In the genomic region with DNA sequence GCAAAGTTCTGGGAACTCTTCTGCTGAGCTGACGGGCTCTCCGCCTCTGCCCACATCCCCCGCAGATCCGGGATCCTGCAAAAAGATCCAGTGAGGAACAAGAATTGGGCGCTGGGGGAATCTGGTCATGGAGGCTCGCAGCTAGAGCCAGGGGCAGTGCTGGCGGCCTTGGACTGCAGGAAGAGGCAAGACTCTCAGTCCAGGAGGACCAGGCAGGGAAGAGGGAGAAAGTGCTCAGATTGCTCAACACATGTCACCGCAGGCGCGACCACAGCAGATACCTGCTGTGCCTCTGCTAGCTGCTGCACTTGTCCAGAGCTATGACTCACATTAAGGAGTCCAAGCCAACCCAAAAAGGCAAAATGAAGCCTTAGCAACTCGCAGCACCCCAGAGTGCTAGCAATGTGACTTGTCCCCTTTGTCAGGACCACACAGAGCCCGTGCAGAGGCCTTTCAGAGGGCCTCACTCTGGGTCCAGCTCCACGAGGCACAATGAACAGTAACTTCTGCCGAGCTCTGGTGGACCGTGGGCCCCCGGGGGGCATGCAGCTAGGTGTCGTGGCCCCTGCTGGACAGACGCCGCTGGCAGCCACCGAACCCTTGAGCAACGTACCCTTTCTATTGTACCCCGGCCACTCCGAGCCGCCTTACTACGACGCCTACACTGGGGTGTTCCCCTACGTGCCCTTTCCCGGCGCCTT, we compare ENCODE assay signal across 8 mouse cellular contexts. TPM values are rescaled to one million over a fixed set of nuclear protein-coding genes. Genes with fewer than 3 reads are reported as not detected.
DNase-seq lines count a peak whose midpoint lies in the region; ATAC-seq lines count a peak whose summit lies in the region.

A gene (plus strand): TSS at position 493 of the 701 bp plus-strand sequence.

- H3K4me2 ChIP-seq in forebrain, embryonic 13.5 days = peak within 1 kb of the TSS; percentile 70
- peak within 1 kb of the TSS; percentile 41 for H3K4me2 ChIP-seq in liver, embryonic 12.5 days
- H3K4me2 ChIP-seq in stomach, embryonic 14.5 days (replicated peaks; ENCODE audit: low read depth, low read length) = peak within 1 kb of the TSS; percentile 42

- H3K27ac ChIP-seq in forebrain, embryonic 13.5 days = no peak within 1 kb of the TSS
- no peak within 1 kb of the TSS for H3K27ac ChIP-seq in liver, embryonic 12.5 days
- no peak within 1 kb of the TSS for H3K27ac ChIP-seq in stomach, embryonic 14.5 days (ENCODE audit: low read length)

- no peaks in the 10 kb centered on the region for H3K9me3 ChIP-seq in forebrain, embryonic 13.5 days (replicated peaks)
- H3K9me3 ChIP-seq in liver, embryonic 12.5 days (replicated peaks) = no peaks in the 10 kb centered on the region
- H3K9me3 ChIP-seq in stomach, embryonic 14.5 days (ENCODE audit: control insufficient read depth, low read depth, low read length) = no peaks in the 10 kb centered on the region

- peaks cover 45% of the 10 kb centered on the region for H3K27me3 ChIP-seq in forebrain, embryonic 13.5 days
- H3K27me3 ChIP-seq in liver, embryonic 12.5 days (replicated peaks) = peaks cover 87% of the 10 kb centered on the region
- H3K27me3 ChIP-seq in stomach, embryonic 14.5 days (ENCODE audit: control insufficient read depth, insufficient read depth, low read length) = peaks cover 15% of the 10 kb centered on the region

- 16% methylated on average over 29 of the region's 29 CpGs for WGBS in forebrain, embryonic 13.5 days
- WGBS in liver, embryonic 12.5 days (ENCODE audit: insufficient replicate concordance) = 15% methylated on average over 29 of the region's 29 CpGs
- 23% methylated on average over 29 of the region's 29 CpGs for WGBS in stomach, embryonic 14.5 days

- H3K36me3 ChIP-seq in forebrain, embryonic 13.5 days (ENCODE audit: poor library complexity, severe bottlenecking) = no peaks in the 10 kb centered on the region
- H3K36me3 ChIP-seq in liver, embryonic 12.5 days = no peaks in the 10 kb centered on the region
- no peaks in the 10 kb centered on the region for H3K36me3 ChIP-seq in stomach, embryonic 14.5 days (ENCODE audit: control insufficient read depth, insufficient read depth, low read length)

- peak; percentile 62 for DNase-seq in right cerebral cortex, adult 18-20 months
- DNase-seq in right cerebral cortex, postnatal 36 days (ENCODE audit: low spot score in 2 of 2) = no peak
- no peak for DNase-seq in ovary, postnatal 36 days (ENCODE audit: low spot score)

- peak within 1 kb of the TSS; percentile 52 for H3K9ac ChIP-seq in forebrain, embryonic 13.5 days
- H3K9ac ChIP-seq in liver, embryonic 12.5 days = no peak within 1 kb of the TSS
- H3K9ac ChIP-seq in stomach, embryonic 14.5 days (replicated peaks; ENCODE audit: low read depth, low read length) = no peak within 1 kb of the TSS

- ATAC-seq in forebrain, embryonic 13.5 days = no peak
- ATAC-seq in liver, embryonic 12.5 days = no peak
- ATAC-seq in stomach, embryonic 14.5 days (ENCODE audit: insufficient number of reproducible peaks, insufficient read depth, low FRiP score, low read depth) = 0 out of 2 replicates have a peak, but pooled peaks have one; percentile 1
- ATAC-seq in erythroid progenitor cell, adult 5-6 weeks (replicated peaks; ENCODE audit: low FRiP score, poor library complexity, severe bottlenecking) = no peak
- no peak for ATAC-seq in monocyte, adult 5-6 weeks (replicated peaks; ENCODE audit: insufficient number of reproducible peaks, low FRiP score, low TSS enrichment, poor library complexity, severe bottlenecking)

- peak within 1 kb of the TSS; percentile 40 for H3K4me3 ChIP-seq in forebrain, embryonic 13.5 days
- 0 out of 2 replicates have a peak within 1 kb of the TSS, but pooled peaks have one; percentile 6 for H3K4me3 ChIP-seq in liver, embryonic 12.5 days
- peak within 1 kb of the TSS; percentile 29 for H3K4me3 ChIP-seq in stomach, embryonic 14.5 days (ENCODE audit: low read depth, low read length)

- peaks cover 13% of the 10 kb centered on the region for H3K4me1 ChIP-seq in forebrain, embryonic 13.5 days
- peaks cover 13% of the 10 kb centered on the region for H3K4me1 ChIP-seq in liver, embryonic 12.5 days
- H3K4me1 ChIP-seq in stomach, embryonic 14.5 days (ENCODE audit: control insufficient read depth, insufficient read depth, low read length) = peaks cover 12% of the 10 kb centered on the region; the same call in 1 of the 2 replicates

RNA-seq across cellular contexts. Expression of the gene that starts here (rescaled TPM):
- polyA plus RNA-seq in forebrain, embryonic 13.5 days (2015; fragmentation: Nextera tagmentation; extraction: Ambion mirVana) = not detected in 2 replicates
- not detected in 2 replicates for polyA plus RNA-seq in liver, embryonic 12.5 days (2016; fragmentation: Nextera tagmentation; extraction: Ambion mirVana)
- 0.97 and 1.2 TPM in 2 replicates for polyA plus RNA-seq in stomach, embryonic 14.5 days (2014; fragmentation: Nextera tagmentation; extraction: Ambion mirVana)
- not detected in 2 replicates for total RNA-seq in erythroid progenitor cell, adult 5-6 weeks (2015; ENCODE audit: low replicate concordance)
- total RNA-seq in erythroid progenitor cell, adult 5-6 weeks (2017; ENCODE audit: low replicate concordance) = not detected in 2 replicates
- total RNA-seq in monocyte, adult 5-6 weeks (2017) = not detected in 3 replicates
